Comparison of ENCODE assay signal across 8 mouse cellular contexts in genomic region chr12:112130161-112130860, GRCm38 (mm10). TPM values are rescaled to one million over a fixed set of nuclear protein-coding genes. Genes with fewer than 3 reads are reported as not detected.
DNase-seq lines count a peak whose midpoint lies in the region; ATAC-seq and TF ChIP-seq lines count a peak whose summit lies in the region.

No protein-coding gene starts in this region.

- peak overlapping the region; percentile 81 for H3K4me2 ChIP-seq in intestine, embryonic 16.5 days (ENCODE audit: low read depth, low read length)
- H3K4me2 ChIP-seq in liver, embryonic 16.5 days (ENCODE audit: low read depth, low read length) = peak overlapping the region; percentile 68
- peak overlapping the region; percentile 94 for H3K4me2 ChIP-seq in neural tube, embryonic 11.5 days (ENCODE audit: low read depth)

- peak overlapping the region; percentile 73 for H3K9ac ChIP-seq in ES-Bruce4 (ENCODE audit: low read depth, poor library complexity, severe bottlenecking)
- peak overlapping the region; percentile 86 for H3K9ac ChIP-seq in intestine, embryonic 16.5 days (ENCODE audit: low read depth, low read length)
- peak overlapping the region; percentile 41; the same call in 1 of the 2 replicates for H3K9ac ChIP-seq in liver, embryonic 16.5 days (ENCODE audit: low read depth, low read length)
- H3K9ac ChIP-seq in neural tube, embryonic 11.5 days (ENCODE audit: low read length) = peak overlapping the region; percentile 82

- peak; percentile 93 for ATAC-seq in intestine, embryonic 16.5 days
- peak; percentile 60 for ATAC-seq in liver, embryonic 16.5 days (ENCODE audit: low read depth)
- peak; percentile 71 for ATAC-seq in neural tube, embryonic 11.5 days (ENCODE audit: insufficient read depth, low FRiP score, low TSS enrichment)

- peak overlapping the region; percentile 59 for H3K4me3 ChIP-seq in ES-Bruce4 (ENCODE audit: low read depth, low read length)
- H3K4me3 ChIP-seq in bone marrow, adult 2 months (replicated peaks; ENCODE audit: control insufficient read depth, low read depth, low read length) = peak overlapping the region; percentile 68
- H3K4me3 ChIP-seq in intestine, embryonic 16.5 days (ENCODE audit: low read length) = peak overlapping the region; percentile 76
- peak overlapping the region; percentile 67 for H3K4me3 ChIP-seq in liver, embryonic 16.5 days (ENCODE audit: low read depth, low read length)
- peak overlapping the region; percentile 68 for H3K4me3 ChIP-seq in neural tube, embryonic 11.5 days (ENCODE audit: low read depth, low read length)

- no peak for TF ChIP-seq CTCF in ES-Bruce4 (IDR thresholded peaks at IDR 0.05; ENCODE audit: low read depth, low read length)
- TF ChIP-seq CTCF in bone marrow, adult 2 months (IDR thresholded peaks at IDR 0.05; ENCODE audit: control insufficient read depth, insufficient read depth, low read length) = no peak

- no peaks in the 10 kb centered on the region for H3K36me3 ChIP-seq in ES-Bruce4 (ENCODE audit: control insufficient read depth, insufficient read depth, low read length, poor library complexity, severe bottlenecking)
- no peaks in the 10 kb centered on the region for H3K36me3 ChIP-seq in intestine, embryonic 16.5 days (ENCODE audit: control insufficient read depth, insufficient read depth, low read length)
- H3K36me3 ChIP-seq in liver, embryonic 16.5 days (ENCODE audit: control insufficient read depth, insufficient read depth) = no peaks in the 10 kb centered on the region
- H3K36me3 ChIP-seq in neural tube, embryonic 11.5 days (ENCODE audit: control insufficient read depth, insufficient read depth, low read length) = no peaks in the 10 kb centered on the region

- TF ChIP-seq POLR2A in ES-Bruce4 (IDR thresholded peaks at IDR 0.05; ENCODE audit: insufficient read depth, low read length) = no peak
- TF ChIP-seq POLR2A in bone marrow, adult 2 months (IDR thresholded peaks at IDR 0.05; ENCODE audit: borderline replicate concordance, control insufficient read depth, low read depth, low read length) = no peak

- peak; percentile 54 for DNase-seq in gastrocnemius, postnatal 25 days
- peak; percentile 72 for DNase-seq in neural tube, embryonic 11.5 days (ENCODE audit: low spot score)
- peak; percentile 31 to 45 for DNase-seq in thymus, postnatal 36 days
- DNase-seq in cerebellum, postnatal 36 days = no peak

- no peaks in the 10 kb centered on the region for H3K9me3 ChIP-seq in ES-Bruce4 (replicated peaks; ENCODE audit: control insufficient read depth, insufficient read depth, low read length, poor library complexity, severe bottlenecking)
- no peaks in the 10 kb centered on the region for H3K9me3 ChIP-seq in intestine, embryonic 16.5 days (ENCODE audit: control insufficient read depth, low read length)
- H3K9me3 ChIP-seq in liver, embryonic 16.5 days (replicated peaks; ENCODE audit: control insufficient read depth, low read length) = no peaks in the 10 kb centered on the region
- no peaks in the 10 kb centered on the region for H3K9me3 ChIP-seq in neural tube, embryonic 11.5 days (ENCODE audit: control insufficient read depth, low read length)

- WGBS in bone marrow, adult 2 months = under 1% methylated on average over 79 of the region's 79 CpGs
- under 1% methylated on average over 78 of the region's 79 CpGs for WGBS in intestine, embryonic 16.5 days
- under 1% methylated on average over 79 of the region's 79 CpGs for WGBS in liver, embryonic 16.5 days (ENCODE audit: insufficient replicate concordance)
- under 1% methylated on average over 79 of the region's 79 CpGs for WGBS in neural tube, embryonic 11.5 days

- H3K27me3 ChIP-seq in ES-Bruce4 (ENCODE audit: control insufficient read depth, insufficient read depth, low read length, poor library complexity, severe bottlenecking) = 0 out of 2 replicates have a peak, but pooled peaks cover 3% of the 10 kb centered on the region
- H3K27me3 ChIP-seq in intestine, embryonic 16.5 days (replicated peaks; ENCODE audit: control insufficient read depth, insufficient read depth, low read length) = peaks cover 2% of the 10 kb centered on the region; the same call in 1 of the 2 replicates
- H3K27me3 ChIP-seq in liver, embryonic 16.5 days (ENCODE audit: control insufficient read depth, insufficient read depth, low read depth, low read length) = peaks cover 30% of the 10 kb centered on the region
- peaks cover 35% of the 10 kb centered on the region for H3K27me3 ChIP-seq in neural tube, embryonic 11.5 days (ENCODE audit: control insufficient read depth, insufficient read depth, low read length)

- H3K4me1 ChIP-seq in ES-Bruce4 (ENCODE audit: control insufficient read depth, insufficient read depth, low read length) = peaks cover 6% of the 10 kb centered on the region
- no peaks in the 10 kb centered on the region for H3K4me1 ChIP-seq in bone marrow, adult 2 months (ENCODE audit: control insufficient read depth, insufficient read depth, low read length)
- H3K4me1 ChIP-seq in intestine, embryonic 16.5 days (ENCODE audit: control insufficient read depth, insufficient read depth, low read length) = peaks cover 26% of the 10 kb centered on the region
- H3K4me1 ChIP-seq in liver, embryonic 16.5 days (ENCODE audit: control insufficient read depth, low read depth, low read length) = peaks cover 2% of the 10 kb centered on the region
- no peaks in the 10 kb centered on the region; the same call in 1 of the 2 replicates for H3K4me1 ChIP-seq in neural tube, embryonic 11.5 days (ENCODE audit: control insufficient read depth, insufficient read depth, low read length)

- TF ChIP-seq EP300 in ES-Bruce4 (IDR thresholded peaks at IDR 0.05; ENCODE audit: insufficient read depth, low read depth, low read length) = no peak

- no peak overlapping the region for H3K27ac ChIP-seq in ES-Bruce4 (ENCODE audit: insufficient read depth, low read length)
- no peak overlapping the region for H3K27ac ChIP-seq in bone marrow, adult 2 months (ENCODE audit: control insufficient read depth, insufficient read depth, low read depth, low read length, poor library complexity)
- H3K27ac ChIP-seq in intestine, embryonic 16.5 days (ENCODE audit: low read length) = peak overlapping the region; percentile 98
- no peak overlapping the region for H3K27ac ChIP-seq in liver, embryonic 16.5 days (ENCODE audit: low read length)
- no peak overlapping the region for H3K27ac ChIP-seq in neural tube, embryonic 11.5 days (ENCODE audit: low read depth, low read length)

RNA-seq across cellular contexts. Expression of gene Kif26a, which starts 15.7 kb away (rescaled TPM):
- 3.6 and 3.9 TPM in 2 replicates for polyA plus RNA-seq in ES-Bruce4 (2011; ENCODE audit: insufficient read depth, insufficient read length, low read depth, missing spikeins)
- polyA plus RNA-seq in bone marrow, adult 2 months (2011; ENCODE audit: insufficient read depth, insufficient read length, low replicate concordance, missing spikeins) = 0.38 TPM in 1 of 2 replicates, not detected in the other
- 1 to 10 TPM; 5.3 to 5.5 TPM for total RNA-seq in gastrocnemius, postnatal 25 days (2021)
- polyA plus RNA-seq in intestine, embryonic 16.5 days (2015; fragmentation: Nextera tagmentation; extraction: Ambion mirVana) = 1.9 and 2.4 TPM in 2 replicates
- polyA plus RNA-seq in liver, embryonic 16.5 days (2015; fragmentation: Nextera tagmentation; extraction: Ambion mirVana) = 0.21 and 0.27 TPM in 2 replicates
- polyA plus RNA-seq in neural tube, embryonic 11.5 days (2014; fragmentation: Nextera tagmentation; extraction: Ambion mirVana) = 2.0 and 2.8 TPM in 2 replicates

RNA-seq across cellular contexts. Expression of gene Aspg, which starts 23.8 kb away (rescaled TPM):
- polyA plus RNA-seq in ES-Bruce4 (2011; ENCODE audit: insufficient read depth, insufficient read length, low read depth, missing spikeins) = 7.0 and 7.7 TPM in 2 replicates
- not detected in 2 replicates for polyA plus RNA-seq in bone marrow, adult 2 months (2011; ENCODE audit: insufficient read depth, insufficient read length, low replicate concordance, missing spikeins)
- not detected for total RNA-seq in gastrocnemius, postnatal 25 days (2021)
- 38.4 and 40.4 TPM in 2 replicates for polyA plus RNA-seq in intestine, embryonic 16.5 days (2015; fragmentation: Nextera tagmentation; extraction: Ambion mirVana)
- 0.28 and 0.30 TPM in 2 replicates for polyA plus RNA-seq in liver, embryonic 16.5 days (2015; fragmentation: Nextera tagmentation; extraction: Ambion mirVana)
- 0.69 and 0.73 TPM in 2 replicates for polyA plus RNA-seq in neural tube, embryonic 11.5 days (2014; fragmentation: Nextera tagmentation; extraction: Ambion mirVana)

Comparison
In these comparisons a context has a peak if more than half of its experiments do, and no peak if none do; other contexts are left out.
1. DNase-seq: peak in gastrocnemius, postnatal 25 days (single experiment), neural tube, embryonic 11.5 days (single experiment) and thymus, postnatal 36 days (2 of 2); none in cerebellum, postnatal 36 days (0 of 2).
2. Peak in every context shown above with its lines, with median percentiles within 50 percentile points of each other: H3K4me3 ChIP-seq, H3K9ac ChIP-seq, ATAC-seq and H3K4me2 ChIP-seq.